ENCODE assay signal across 23 mouse cellular contexts in genomic region chr15:84077151-84077550, GRCm38 (mm10). TPM values are rescaled to one million over a fixed set of nuclear protein-coding genes. Genes with fewer than 3 reads are reported as not detected.
DNase-seq lines count a peak whose midpoint lies in the region; ATAC-seq and TF ChIP-seq lines count a peak whose summit lies in the region.
"Had no signal": no experiment of that assay in that cellular context is flagged by ENCODE, and none has a peak within 500 bp of the region (broad histone marks: within the 10 kb centered on the region; RNA-seq: fewer than 3 reads in every experiment).

No protein-coding gene starts in this region.

- H3K27me3 ChIP-seq in hindbrain, embryonic 10.5 days (ENCODE audit: insufficient read depth, poor library complexity, severe bottlenecking), result peaks cover 36% of the 10 kb centered on the region
- H3K27me3 ChIP-seq in hindbrain, postnatal 0 days (ENCODE audit: insufficient read depth, low read length), result no peaks in the 10 kb centered on the region
- H3K27me3 ChIP-seq in neural tube, embryonic 15.5 days (replicated peaks), result peaks cover 7% of the 10 kb centered on the region
- H3K27me3 ChIP-seq: hindbrain, embryonic 15.5 days had no signal

- 59% methylated on average over 17 of the region's 17 CpGs for WGBS in hindbrain, embryonic 10.5 days
- WGBS in hindbrain, postnatal 0 days, result 56% methylated on average over 17 of the region's 17 CpGs
- 64% methylated on average over 17 of the region's 17 CpGs for WGBS in neural tube, embryonic 15.5 days

- H3K9me3 ChIP-seq in hindbrain, embryonic 10.5 days, result no peaks in the 10 kb centered on the region
- no peaks in the 10 kb centered on the region for H3K9me3 ChIP-seq in hindbrain, postnatal 0 days (ENCODE audit: low read length)
- H3K9me3 ChIP-seq in neural tube, embryonic 15.5 days (replicated peaks), result no peaks in the 10 kb centered on the region
- H3K9me3 ChIP-seq: embryonic facial prominence, embryonic 12.5 days; hindbrain, embryonic 15.5 days had no signal

- no peak overlapping the region for H3K4me2 ChIP-seq in hindbrain, postnatal 0 days (ENCODE audit: low read depth, low read length)
- H3K4me2 ChIP-seq in neural tube, embryonic 15.5 days, result no peak overlapping the region
- H3K4me2 ChIP-seq: embryonic facial prominence, embryonic 12.5 days; heart, embryonic 11.5 days; hindbrain, embryonic 15.5 days had no signal

- intact Hi-C loops in left cerebral cortex, postnatal 4 days (cut with DNase I), result no loop called here

- H3K4me1 ChIP-seq in hindbrain, embryonic 10.5 days (replicated peaks), result peaks cover 37% of the 10 kb centered on the region
- no peaks in the 10 kb centered on the region for H3K4me1 ChIP-seq in hindbrain, postnatal 0 days (ENCODE audit: insufficient read depth, low read length)
- H3K4me1 ChIP-seq in neural tube, embryonic 15.5 days, result peaks cover 11% of the 10 kb centered on the region

- H3K4me3 ChIP-seq in hindbrain, embryonic 10.5 days, result no peak overlapping the region
- no peak overlapping the region for H3K4me3 ChIP-seq in hindbrain, postnatal 0 days (ENCODE audit: low read length)
- no peak overlapping the region for H3K4me3 ChIP-seq in neural tube, embryonic 15.5 days (replicated peaks)
- H3K4me3 ChIP-seq: embryonic facial prominence, embryonic 12.5 days; heart, adult 2 months; hindbrain, embryonic 15.5 days had no signal

- peak; percentile 20 for DNase-seq in hindbrain, embryonic 10.5 days (ENCODE audit: low spot score)
- DNase-seq in hindbrain, postnatal 0 days (ENCODE audit: low spot score), result no peak
- peak; percentile 29 for DNase-seq in left cerebral cortex, postnatal 4 days
- DNase-seq in left cerebral cortex, adult 8-10 months (ENCODE audit: low spot score in 2 of 2), result no peak
- DNase-seq in neural tube, embryonic 10.5 days (ENCODE audit: extremely low spot score, low spot score), result peak; percentile 18
- DNase-seq: adrenal gland, adult 8-10 months; adrenal gland, postnatal 36 days; cerebellum, adult 2 months; cerebellum, postnatal 10 days; embryo, embryonic 11 days; gastrocnemius, postnatal 14 days; heart, adult 2 months had no signal

- no peak for ATAC-seq in hindbrain, postnatal 0 days
- no peak for ATAC-seq in neural tube, embryonic 15.5 days (ENCODE audit: low FRiP score)
- ATAC-seq in CD4-positive, CD25-positive, alpha-beta regulatory T cell, adult 4 months, result no peak
- ATAC-seq: forebrain, embryonic 16.5 days had no signal

- no peaks in the 10 kb centered on the region for H3K36me3 ChIP-seq in hindbrain, embryonic 10.5 days
- peaks cover 14% of the 10 kb centered on the region; the same call in 1 of the 2 replicates for H3K36me3 ChIP-seq in hindbrain, postnatal 0 days (ENCODE audit: insufficient read depth, low read length)
- H3K36me3 ChIP-seq in neural tube, embryonic 15.5 days, result peaks cover 13% of the 10 kb centered on the region; the same call in 1 of the 2 replicates
- H3K36me3 ChIP-seq: embryonic facial prominence, embryonic 12.5 days had no signal

- H3K27ac ChIP-seq in hindbrain, embryonic 10.5 days, result no peak overlapping the region
- no peak overlapping the region for H3K27ac ChIP-seq in hindbrain, postnatal 0 days
- no peak overlapping the region for H3K27ac ChIP-seq in neural tube, embryonic 15.5 days (replicated peaks)
- H3K27ac ChIP-seq: embryonic facial prominence, embryonic 12.5 days; heart, adult 2 months; hindbrain, embryonic 15.5 days had no signal

- no peak for TF ChIP-seq CTCF in hindbrain, postnatal 0 days (IDR thresholded peaks at IDR 0.05; ENCODE audit: low read depth)

- no peak overlapping the region for H3K9ac ChIP-seq in hindbrain, postnatal 0 days (replicated peaks; ENCODE audit: low read length)
- H3K9ac ChIP-seq in neural tube, embryonic 15.5 days (replicated peaks), result no peak overlapping the region
- H3K9ac ChIP-seq: embryonic facial prominence, embryonic 12.5 days; hindbrain, embryonic 15.5 days had no signal

RNA-seq across cellular contexts. Expression of gene Efcab6, which starts 12.0 kb away (rescaled TPM):
- polyA plus RNA-seq in hindbrain, embryonic 10.5 days (2016; fragmentation: Nextera tagmentation; extraction: Ambion mirVana), result 0.22 and 0.32 TPM in 2 replicates
- 0.52 and 6.8 TPM in 2 replicates for total RNA-seq in hindbrain, postnatal 0 days (2014; rRNA removed)
- polyA plus RNA-seq in hindbrain, postnatal 0 days (2015; fragmentation: Nextera tagmentation; extraction: Ambion mirVana), result 0.42 and 1.6 TPM in 2 replicates
- total RNA-seq in left cerebral cortex, postnatal 4 days (2021), result 10 to 100 TPM; 20.4 to 24.1 TPM
- 10 to 100 TPM in 3 of 4 experiments, 1 to 10 TPM in 1; 9.2 to 16.2 (median 14.2) TPM for total RNA-seq in left cerebral cortex, adult 8-10 months (2022)
- polyA plus RNA-seq in neural tube, embryonic 15.5 days (2015; fragmentation: Nextera tagmentation; extraction: Ambion mirVana), result 0.82 TPM in 2 replicates
- polyA plus RNA-seq in CD4-positive, CD25-positive, alpha-beta regulatory T cell, adult 4 months (2017; shearing (Covaris generic)), result not detected
- total RNA-seq: adrenal gland, postnatal 36 days; heart, adult 2 months; heart, postnatal 25 days had no signal
- polyA plus RNA-seq: heart, embryonic 11.5 days had no signal

RNA-seq across cellular contexts. Expression of gene Sult4a1, which starts 28.4 kb away (rescaled TPM):
- 12.0 and 14.8 TPM in 2 replicates for polyA plus RNA-seq in hindbrain, embryonic 10.5 days (2016; fragmentation: Nextera tagmentation; extraction: Ambion mirVana)
- 248 and 251 TPM in 2 replicates for total RNA-seq in hindbrain, postnatal 0 days (2014; rRNA removed)
- polyA plus RNA-seq in hindbrain, postnatal 0 days (2015; fragmentation: Nextera tagmentation; extraction: Ambion mirVana), result 155 TPM in 2 replicates
- total RNA-seq in left cerebral cortex, postnatal 4 days (2021), result 100 to 1,000 TPM; 171 to 184 TPM
- total RNA-seq in left cerebral cortex, adult 8-10 months (2022), result 100 to 1,000 TPM; 393 to 440 (median 417) TPM
- 130 and 150 TPM in 2 replicates for polyA plus RNA-seq in neural tube, embryonic 15.5 days (2015; fragmentation: Nextera tagmentation; extraction: Ambion mirVana)
- not detected for polyA plus RNA-seq in CD4-positive, CD25-positive, alpha-beta regulatory T cell, adult 4 months (2017; shearing (Covaris generic))
- total RNA-seq: gastrocnemius, adult 18-20 months; heart, postnatal 25 days had no signal

RNA-seq across cellular contexts. Expression of gene Pnpla5, which starts 45.8 kb away (rescaled TPM):
- not detected in 2 replicates for polyA plus RNA-seq in hindbrain, embryonic 10.5 days (2016; fragmentation: Nextera tagmentation; extraction: Ambion mirVana)
- total RNA-seq in hindbrain, postnatal 0 days (2014; rRNA removed), result not detected in 2 replicates
- not detected in 2 replicates for polyA plus RNA-seq in hindbrain, postnatal 0 days (2015; fragmentation: Nextera tagmentation; extraction: Ambion mirVana)
- not detected for total RNA-seq in left cerebral cortex, postnatal 4 days (2021)
- total RNA-seq in left cerebral cortex, adult 8-10 months (2022), result not detected
- not detected in 2 replicates for polyA plus RNA-seq in neural tube, embryonic 15.5 days (2015; fragmentation: Nextera tagmentation; extraction: Ambion mirVana)
- polyA plus RNA-seq in CD4-positive, CD25-positive, alpha-beta regulatory T cell, adult 4 months (2017; shearing (Covaris generic)), result not detected
- total RNA-seq: gastrocnemius, postnatal 14 days; heart, adult 2 months; heart, postnatal 25 days had no signal
- polyA plus RNA-seq: cerebellum, adult 2 months; embryonic facial prominence, embryonic 12.5 days; forebrain, embryonic 11.5 days; forebrain, embryonic 16.5 days; heart, adult 2 months; heart, embryonic 11.5 days; heart, embryonic 16.5 days; hindbrain, embryonic 11.5 days; hindbrain, embryonic 15.5 days had no signal

Comparison
In these comparisons a context has a peak if more than half of its experiments do, and no peak if none do; other contexts are left out.
1. DNase-seq: peak in hindbrain, embryonic 10.5 days (single experiment), left cerebral cortex, postnatal 4 days (single experiment) and neural tube, embryonic 10.5 days (single experiment); none in hindbrain, postnatal 0 days (single experiment) and left cerebral cortex, adult 8-10 months (0 of 2).
2. RNA of gene Sult4a1, which starts 28.4 kb away (polyA plus RNA-seq): 155 TPM in hindbrain, postnatal 0 days, 130 to 150 TPM in neural tube, embryonic 15.5 days and 12.0 to 14.8 TPM in hindbrain, embryonic 10.5 days; not detected in CD4-positive, CD25-positive, alpha-beta regulatory T cell, adult 4 months; every median in the first group is over 10 times any median in the second.